Mouse (Mus musculus) megakaryocyte progenitor cell, adult 5-6 weeks (primary cell): Measurements from ENCODE around the gene Ly6g6f. TPM values are rescaled to one million over a fixed set of nuclear protein-coding genes. Genes with fewer than 3 reads are reported as not detected.

ENCODE experiments used
- ATAC-seq: replicated peaks from 2 replicates; pipeline ENCODE4 v1.8.0; 2016; ENCODE audit warnings: mild to moderate bottlenecking, moderate TSS enrichment, inconsistent platforms; ENCODE audit not compliant: poor library complexity
- total RNA-seq, 2 experiments: library from RNA; stranded (forward) in 1 of 2; stranded (reverse) in 1 of 2; fragments of 157-497, 149-512 nt in 1 of 2; fragments of 200-1000 nt in 1 of 2; gene quantifications; 2 replicates each; pipeline versions ENCODE4 v1.2.3 to v1.2.4; 2015 to 2017

The Ly6g6f gene
- total RNA-seq, 2 experiments from 2014 or later, result not detected

GRCm38 (mm10) chr17:35032323-35032870 is 53.0 kb downstream of the Ly6g6f start:
- ATAC-seq, result peak; percentile 29

DNA sequence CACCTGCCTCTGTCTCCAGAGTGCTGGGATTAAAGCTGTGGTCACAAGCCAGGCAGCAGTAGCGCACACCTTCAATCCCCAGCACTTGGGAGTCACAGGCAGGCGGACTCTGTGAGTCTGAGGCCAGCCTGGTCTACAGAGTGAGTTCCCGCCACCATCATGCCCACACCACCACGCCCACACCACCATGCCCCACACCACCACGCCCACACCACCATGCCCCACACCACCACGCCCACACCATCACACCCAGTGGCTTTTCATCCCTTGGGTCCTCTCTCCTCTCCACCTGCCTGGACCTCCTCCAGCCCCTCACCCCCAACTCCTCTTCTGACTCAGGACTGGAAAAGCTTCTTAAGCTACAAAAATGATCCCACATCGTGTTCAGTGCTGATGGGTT is 53.5 kb downstream of the Ly6g6f start:
- peak; percentile 46 for ATAC-seq

GRCm38 (mm10) chr17:35031272-35031671 is 54.1 kb downstream of the Ly6g6f start:
- ATAC-seq, result no peak

Other genes starting within 250 kb of the Ly6g6f start
Only the 30 nearest of the 46 such genes appear.
- 19.3 and 27.4 TPM in 2 replicates for gene Hspa1b, start 126.4 kb downstream of the Ly6g6f start, total RNA-seq (2015)
- 22.7 and 24.4 TPM in 2 replicates for gene Hspa1b, start 126.4 kb downstream of the Ly6g6f start, total RNA-seq (2017)
- gene Gm20481, start 115.7 kb downstream of the Ly6g6f start, total RNA-seq (2015), result not detected in 2 replicates
- gene Gm20481, start 115.7 kb downstream of the Ly6g6f start, total RNA-seq (2017), result not detected in 2 replicates
- 8.4 and 14.5 TPM in 2 replicates for gene Hspa1a, start 113.5 kb downstream of the Ly6g6f start, total RNA-seq (2015)
- 20.8 and 29.4 TPM in 2 replicates for gene Hspa1a, start 113.5 kb downstream of the Ly6g6f start, total RNA-seq (2017)
- not detected in 2 replicates for gene Hspa1l, start 112.9 kb downstream of the Ly6g6f start, total RNA-seq (2015)
- not detected in 2 replicates for gene Hspa1l, start 112.9 kb downstream of the Ly6g6f start, total RNA-seq (2017)
- 187 and 253 TPM in 2 replicates for gene Lsm2, start 103.7 kb downstream of the Ly6g6f start, total RNA-seq (2015)
- 71.7 and 78.0 TPM in 2 replicates for gene Lsm2, start 103.7 kb downstream of the Ly6g6f start, total RNA-seq (2017)
- 60.5 and 77.5 TPM in 2 replicates for gene Vars, start 84.6 kb downstream of the Ly6g6f start, total RNA-seq (2015)
- gene Vars, start 84.6 kb downstream of the Ly6g6f start, total RNA-seq (2017), result 239 and 292 TPM in 2 replicates
- not detected in 2 replicates for gene Vwa7, start 69.0 kb downstream of the Ly6g6f start, total RNA-seq (2015)
- gene Vwa7, start 69.0 kb downstream of the Ly6g6f start, total RNA-seq (2017), result 0.17 TPM in 1 of 2 replicates, not detected in the other
- 0.93 and 1.9 TPM in 2 replicates for gene Sapcd1, start 57.6 kb downstream of the Ly6g6f start, total RNA-seq (2015)
- gene Sapcd1, start 57.6 kb downstream of the Ly6g6f start, total RNA-seq (2017), result 1.5 TPM in 1 of 2 replicates, not detected in the other
- 4.2 and 5.7 TPM in 2 replicates for gene Msh5, start 38.9 kb downstream of the Ly6g6f start, total RNA-seq (2015)
- 2.4 and 3.5 TPM in 2 replicates for gene Msh5, start 38.9 kb downstream of the Ly6g6f start, total RNA-seq (2017)
- gene Clic1, start 35.6 kb downstream of the Ly6g6f start, total RNA-seq (2015), result 209 and 248 TPM in 2 replicates
- 225 and 254 TPM in 2 replicates for gene Clic1, start 35.6 kb downstream of the Ly6g6f start, total RNA-seq (2017)
- gene Ddah2, start 26.6 kb downstream of the Ly6g6f start, total RNA-seq (2015), result 1.8 and 2.6 TPM in 2 replicates
- gene Ddah2, start 26.6 kb downstream of the Ly6g6f start, total RNA-seq (2017), result 1.9 and 3.5 TPM in 2 replicates
- gene Ly6g6c, start 20.2 kb downstream of the Ly6g6f start, total RNA-seq (2015), result not detected in 2 replicates
- not detected in 2 replicates for gene Ly6g6c, start 20.2 kb downstream of the Ly6g6f start, total RNA-seq (2017)
- gene Mpig6b, start 19.4 kb downstream of the Ly6g6f start, total RNA-seq (2015), result not detected in 2 replicates
- not detected in 2 replicates for gene Mpig6b, start 19.4 kb downstream of the Ly6g6f start, total RNA-seq (2017)
- gene Ly6g6e, start 8.7 kb downstream of the Ly6g6f start, total RNA-seq (2015), result not detected in 2 replicates
- not detected in 2 replicates for gene Ly6g6e, start 8.7 kb downstream of the Ly6g6f start, total RNA-seq (2017)
- not detected in 2 replicates for gene Ly6g6d, start 7.5 kb downstream of the Ly6g6f start, total RNA-seq (2015)
- gene Ly6g6d, start 7.5 kb downstream of the Ly6g6f start, total RNA-seq (2017), result not detected in 2 replicates
- gene Abhd16a, start 3.7 kb upstream of the Ly6g6f start, total RNA-seq (2015), result 17.5 and 21.1 TPM in 2 replicates
- gene Abhd16a, start 3.7 kb upstream of the Ly6g6f start, total RNA-seq (2017), result 22.7 and 26.0 TPM in 2 replicates
- gene Ly6g5c, start 22.7 kb upstream of the Ly6g6f start, total RNA-seq (2015), result not detected in 2 replicates
- not detected in 2 replicates for gene Ly6g5c, start 22.7 kb upstream of the Ly6g6f start, total RNA-seq (2017)
- gene Ly6g5b, start 29.8 kb upstream of the Ly6g6f start, total RNA-seq (2015), result 0.84 and 1.4 TPM in 2 replicates
- 0.27 and 0.92 TPM in 2 replicates for gene Ly6g5b, start 29.8 kb upstream of the Ly6g6f start, total RNA-seq (2017)
- gene Gpank1, start 35.8 kb upstream of the Ly6g6f start, total RNA-seq (2015), result 20.3 and 20.7 TPM in 2 replicates
- gene Gpank1, start 35.8 kb upstream of the Ly6g6f start, total RNA-seq (2017), result 33.9 and 36.8 TPM in 2 replicates
- 411 and 443 TPM in 2 replicates for gene Csnk2b, start 36.4 kb upstream of the Ly6g6f start, total RNA-seq (2015)
- gene Csnk2b, start 36.4 kb upstream of the Ly6g6f start, total RNA-seq (2017), result 375 TPM in 2 replicates
- gene D17H6S53E, start 40.8 kb upstream of the Ly6g6f start, total RNA-seq (2015), result 1.5 and 3.6 TPM in 2 replicates
- 7.7 and 7.9 TPM in 2 replicates for gene D17H6S53E, start 40.8 kb upstream of the Ly6g6f start, total RNA-seq (2017)
- not detected in 2 replicates for gene Apom, start 46.4 kb upstream of the Ly6g6f start, total RNA-seq (2015)
- gene Apom, start 46.4 kb upstream of the Ly6g6f start, total RNA-seq (2017), result not detected in 2 replicates
- gene Bag6, start 49.6 kb upstream of the Ly6g6f start, total RNA-seq (2015), result 73.9 and 78.5 TPM in 2 replicates
- gene Bag6, start 49.6 kb upstream of the Ly6g6f start, total RNA-seq (2017), result 77.3 and 88.5 TPM in 2 replicates
- gene Prrc2a, start 79.3 kb upstream of the Ly6g6f start, total RNA-seq (2015), result 228 and 262 TPM in 2 replicates
- 59.6 and 63.9 TPM in 2 replicates for gene Prrc2a, start 79.3 kb upstream of the Ly6g6f start, total RNA-seq (2017)
- gene Aif1, start 90.5 kb upstream of the Ly6g6f start, total RNA-seq (2015), result 5.8 and 12.4 TPM in 2 replicates
- gene Aif1, start 90.5 kb upstream of the Ly6g6f start, total RNA-seq (2017), result 8.9 and 11.5 TPM in 2 replicates
- 65.2 and 70.1 TPM in 2 replicates for gene Lst1, start 102.8 kb upstream of the Ly6g6f start, total RNA-seq (2015)
- 47.2 and 99.6 TPM in 2 replicates for gene Lst1, start 102.8 kb upstream of the Ly6g6f start, total RNA-seq (2017)
- 0.22 and 0.81 TPM in 2 replicates for gene Ltb, start 108.8 kb upstream of the Ly6g6f start, total RNA-seq (2015)
- gene Ltb, start 108.8 kb upstream of the Ly6g6f start, total RNA-seq (2017), result 0.47 and 4.4 TPM in 2 replicates
- gene Tnf, start 116.4 kb upstream of the Ly6g6f start, total RNA-seq (2015), result 18.6 and 33.2 TPM in 2 replicates
- gene Tnf, start 116.4 kb upstream of the Ly6g6f start, total RNA-seq (2017), result 11.1 and 16.4 TPM in 2 replicates
- gene Lta, start 119.7 kb upstream of the Ly6g6f start, total RNA-seq (2015), result not detected in 2 replicates
- not detected in 2 replicates for gene Lta, start 119.7 kb upstream of the Ly6g6f start, total RNA-seq (2017)
- gene Gm16181, start 135.2 kb upstream of the Ly6g6f start, total RNA-seq (2015), result not detected in 2 replicates
- not detected in 2 replicates for gene Gm16181, start 135.2 kb upstream of the Ly6g6f start, total RNA-seq (2017)